Mouse (Mus musculus) activated CD4-positive, CD25-positive, alpha-beta regulatory T cell (primary cell): ENCODE measurements around the gene Gm31571. TPM values are rescaled to one million over a fixed set of nuclear protein-coding genes. Genes with fewer than 3 reads are reported as not detected.

Source experiments
- polyA plus RNA-seq, 2 experiments: library from polyadenylated mRNA; unstranded; fragments of 100-300 nt; shearing (Covaris generic); gene quantifications; one replicate each; pipeline ENCODE4 v1.2.1; 2017

Gm31571 gene
- polyA plus RNA-seq, result not detected

GRCm38 (mm10) chrY:22051253-22051652 lies at the start of gene Gm31571:
Gene Gm31571 (minus strand): TSS chrY:22051353.

